In genomic region chr3:131113029-131113428, GRCm38 (mm10) we compare ENCODE assay signal across 8 mouse cellular contexts. TPM values are rescaled to one million over a fixed set of nuclear protein-coding genes. Genes with fewer than 3 reads are reported as not detected.
DNase-seq lines count a peak whose midpoint lies in the region; ATAC-seq and TF ChIP-seq lines count a peak whose summit lies in the region.
"Had no signal": no experiment of that assay in that cellular context is flagged by ENCODE, and none has a peak within 500 bp of the region (broad histone marks: within the 10 kb centered on the region; RNA-seq: fewer than 3 reads in every experiment).

No protein-coding gene starts in this region.

- H3K36me3 ChIP-seq in lung, embryonic 15.5 days = no peaks in the 10 kb centered on the region
- H3K36me3 ChIP-seq in embryonic facial prominence, embryonic 14.5 days (ENCODE audit: control insufficient read depth, insufficient read depth, low read length) = peaks cover 9% of the 10 kb centered on the region; the same call in 1 of the 2 replicates

- H3K9ac ChIP-seq in lung, embryonic 15.5 days = no peak overlapping the region
- H3K9ac ChIP-seq in embryonic facial prominence, embryonic 14.5 days (ENCODE audit: low read depth, low read length) = peak overlapping the region; percentile 85

- H3K9me3 ChIP-seq in lung, embryonic 15.5 days = no peaks in the 10 kb centered on the region
- H3K9me3 ChIP-seq in embryonic facial prominence, embryonic 14.5 days (ENCODE audit: control insufficient read depth, low read length) = no peaks in the 10 kb centered on the region

- peak overlapping the region; percentile 98 for H3K4me2 ChIP-seq in lung, embryonic 15.5 days
- H3K4me2 ChIP-seq in embryonic facial prominence, embryonic 14.5 days (ENCODE audit: low read depth, low read length) = peak overlapping the region; percentile 86

- peaks cover 32% of the 10 kb centered on the region for H3K4me1 ChIP-seq in lung, embryonic 15.5 days
- H3K4me1 ChIP-seq in lung, adult 2 months (ENCODE audit: control insufficient read depth, insufficient read depth, low read length) = peaks cover 12% of the 10 kb centered on the region
- peaks cover 15% of the 10 kb centered on the region; the same call in 1 of the 2 replicates for H3K4me1 ChIP-seq in embryonic facial prominence, embryonic 14.5 days (ENCODE audit: control insufficient read depth, insufficient read depth, low read length)

- H3K4me3 ChIP-seq in lung, embryonic 15.5 days = peak overlapping the region; percentile 68
- no peak overlapping the region for H3K4me3 ChIP-seq in lung, adult 2 months (replicated peaks; ENCODE audit: extremely low read depth, low read depth, low read length)
- peak overlapping the region; percentile 71 for H3K4me3 ChIP-seq in embryonic facial prominence, embryonic 14.5 days (ENCODE audit: low read depth, low read length)

- H3K27me3 ChIP-seq in lung, embryonic 15.5 days = peaks cover 18% of the 10 kb centered on the region; the same call in 1 of the 2 replicates
- H3K27me3 ChIP-seq in embryonic facial prominence, embryonic 14.5 days (replicated peaks; ENCODE audit: control insufficient read depth, insufficient read depth, low read length) = peaks cover 17% of the 10 kb centered on the region

- TF ChIP-seq POLR2A in lung, adult 2 months (IDR thresholded peaks at IDR 0.05; ENCODE audit: borderline replicate concordance, extremely low read depth, low read depth, low read length) = no peak

- ATAC-seq in lung, embryonic 15.5 days (ENCODE audit: borderline replicate concordance, extremely low read depth, low FRiP score, low TSS enrichment) = no peak
- ATAC-seq in embryonic facial prominence, embryonic 14.5 days (ENCODE audit: low read depth) = no peak
- no peak for ATAC-seq in cerebellum, adult (ENCODE audit: insufficient number of reproducible peaks, low FRiP score, low TSS enrichment)
- ATAC-seq in erythroblast, adult 5-6 weeks (replicated peaks; ENCODE audit: low FRiP score, poor library complexity, severe bottlenecking) = no peak

- no peak overlapping the region for H3K27ac ChIP-seq in lung, embryonic 15.5 days
- H3K27ac ChIP-seq in embryonic facial prominence, embryonic 14.5 days (replicated peaks; ENCODE audit: low read depth, low read length) = no peak overlapping the region

- DNase-seq in lung, adult 2 months = no peak
- no peak for DNase-seq in embryonic facial prominence, embryonic 14.5 days (ENCODE audit: low spot score)
- DNase-seq in induced T-regulatory cell, adult 2 months (ENCODE audit: low read depth) = peak; percentile 86
- DNase-seq in thymus, adult 18-20 months = peak; percentile 38 to 56
- DNase-seq: kidney, adult 8-10 months had no signal

- no peak for TF ChIP-seq CTCF in lung, adult 2 months (IDR thresholded peaks at IDR 0.05; ENCODE audit: insufficient read depth, low read length)

- 8% methylated on average over 13 of the region's 13 CpGs for whole genome bisulfite sequencing in lung, embryonic 15.5 days
- WGBS in lung, adult 2 months = 31% methylated on average over 13 of the region's 13 CpGs
- 7% methylated on average over 13 of the region's 13 CpGs for WGBS in embryonic facial prominence, embryonic 14.5 days

RNA-seq across cellular contexts. Expression of gene Lef1, which starts 2.8 kb away (rescaled TPM):
- 16.5 and 22.2 TPM in 2 replicates for polyA plus RNA-seq in lung, embryonic 15.5 days (2015; fragmentation: Nextera tagmentation; extraction: Ambion mirVana)
- polyA plus RNA-seq in lung, adult 2 months (2012; rRNA removed) = 7.2 and 7.6 TPM in 2 replicates
- polyA plus RNA-seq in embryonic facial prominence, embryonic 14.5 days (2014; fragmentation: Nextera tagmentation; extraction: Ambion mirVana) = 25.9 and 32.2 TPM in 2 replicates
- not detected in 2 replicates for total RNA-seq in erythroblast, adult 5-6 weeks (2015; ENCODE audit: low replicate concordance)
- 0.14 and 0.60 TPM in 2 replicates for total RNA-seq in erythroblast, adult 5-6 weeks (2017; ENCODE audit: low replicate concordance)

Comparison
In these comparisons a context has a peak if more than half of its experiments do, and no peak if none do; other contexts are left out.
1. DNase-seq: peak in induced T-regulatory cell, adult 2 months (single experiment) and thymus, adult 18-20 months (2 of 2); none in lung, adult 2 months (single experiment) and embryonic facial prominence, embryonic 14.5 days (single experiment).